Mouse (Mus musculus) hematopoietic multipotent progenitor cell, adult 10-12 weeks (in vitro differentiated cells): ENCODE measurements around the gene Bgn. TPM values are rescaled to one million over a fixed set of nuclear protein-coding genes. Genes with fewer than 3 reads are reported as not detected.

Experiments used
- polyA plus RNA-seq: library from polyadenylated mRNA; stranded (reverse); fragments of >175 nt; gene quantifications from 2 replicates; pipeline ENCODE4 v1.2.3, GENCODE M21; 2012; ENCODE audit warnings: low replicate concordance

Bgn gene
- polyA plus RNA-seq, result 0.34 and 5.0 TPM in 2 replicates

DNA sequence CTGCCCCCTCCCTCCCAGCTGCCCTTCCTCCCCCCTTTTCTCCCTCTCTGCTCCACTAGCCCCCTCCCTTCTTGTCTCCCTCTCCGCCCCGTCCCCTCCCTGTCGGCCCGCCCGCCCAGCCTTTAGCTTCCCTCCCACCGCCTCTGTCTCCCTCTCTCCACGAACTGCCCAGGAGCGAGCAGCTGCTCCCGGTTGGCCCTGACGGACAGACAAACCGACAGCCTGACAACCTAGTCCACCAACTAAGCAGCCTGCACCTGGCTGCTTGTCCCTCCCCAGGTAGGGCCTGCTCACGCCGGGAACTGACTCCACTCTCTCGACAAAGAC is at the start of gene Bgn:
Gene Bgn, plus strand, starts transcription at position 119 of the 327 bp plus-strand sequence.

DNA sequence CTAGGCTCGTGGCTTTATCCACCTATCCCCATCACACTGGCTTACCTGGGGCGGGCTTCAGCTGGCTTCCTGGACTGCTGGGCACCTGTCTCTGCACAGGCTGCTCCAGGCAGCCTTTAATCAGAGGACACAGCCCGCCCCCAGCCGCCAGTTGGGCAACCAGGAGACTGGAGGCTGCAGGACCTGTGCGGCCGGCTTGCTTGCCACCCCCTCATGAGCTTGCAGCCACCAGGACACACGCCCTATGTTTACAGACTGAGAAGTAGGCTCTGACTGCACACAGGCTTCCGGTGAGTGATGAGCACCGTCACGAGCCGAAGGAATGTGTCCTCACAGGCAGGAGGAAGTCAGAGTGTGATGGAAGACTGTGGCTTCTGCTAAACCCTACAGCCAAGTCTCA is 48.1 kb upstream of the Bgn start, which contains the start of gene Trex2:
Gene Trex2, minus strand, starts transcription at position 93 of the 400 bp plus-strand sequence.

DNA sequence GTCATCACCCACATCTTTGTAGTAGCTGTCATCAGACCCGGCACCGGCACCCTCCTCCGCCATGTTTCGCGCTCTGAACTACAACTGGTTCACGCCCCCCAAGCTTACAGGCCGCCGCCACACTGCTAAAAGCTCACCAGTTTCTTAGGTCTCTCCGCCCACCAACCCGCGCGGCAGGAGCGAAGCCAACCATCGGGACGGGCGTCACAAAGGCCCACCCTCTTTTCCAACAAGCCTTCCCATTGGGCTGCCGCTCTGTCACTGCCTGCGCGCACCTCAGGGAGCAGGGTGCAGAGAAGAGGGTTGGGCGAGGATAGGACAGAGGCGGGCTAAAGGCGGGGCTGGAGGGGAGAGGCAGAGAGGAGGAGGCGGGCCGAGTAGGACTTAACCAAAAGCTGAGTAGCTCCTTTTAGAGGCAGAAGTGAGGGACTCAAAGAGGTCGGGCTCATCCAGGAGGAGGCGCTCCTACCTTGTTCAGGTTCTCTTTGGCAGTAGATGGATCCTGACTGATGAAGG is 24.5 kb upstream of the Bgn start, which contains the start of gene Haus7:
Gene Haus7, minus strand, starts transcription at position 168 of the 516 bp plus-strand sequence.

Other genes with a start within 250 kb of the Bgn start
- 0.91 and 2.7 TPM in 2 replicates for gene Xlr4c, start 240.5 kb upstream of the Bgn start, polyA plus RNA-seq
- gene Xlr3c, start 218.2 kb upstream of the Bgn start, polyA plus RNA-seq, result not detected in 2 replicates
- gene Xlr5a, start 190.6 kb upstream of the Bgn start, polyA plus RNA-seq, result not detected in 2 replicates
- gene Xlr5c, start 190.6 kb upstream of the Bgn start, polyA plus RNA-seq, result not detected in 2 replicates
- gene Gm45015, start 146.8 kb upstream of the Bgn start, polyA plus RNA-seq, result not detected in 2 replicates
- 5.2 and 6.1 TPM in 2 replicates for gene Zfp275, start 141.0 kb upstream of the Bgn start, polyA plus RNA-seq
- not detected in 2 replicates for gene Gm18336, start 84.9 kb upstream of the Bgn start, polyA plus RNA-seq
- gene Zfp92, start 72.5 kb upstream of the Bgn start, polyA plus RNA-seq, result 0.02 TPM in 1 of 2 replicates, not detected in the other
- gene Trex2, start 48.3 kb upstream of the Bgn start, polyA plus RNA-seq, result not detected in 2 replicates
- gene Haus7, start 24.6 kb upstream of the Bgn start, polyA plus RNA-seq, result 1.4 and 2.4 TPM in 2 replicates
- gene Atp2b3, start 19.5 kb downstream of the Bgn start, polyA plus RNA-seq, result not detected in 2 replicates
- 1.3 and 3.3 TPM in 2 replicates for gene Dusp9, start 155.8 kb downstream of the Bgn start, polyA plus RNA-seq
- gene Pnck, start 176.5 kb downstream of the Bgn start, polyA plus RNA-seq, result 1.2 and 2.0 TPM in 2 replicates
- 0.40 and 0.71 TPM in 2 replicates for gene Slc6a8, start 189.5 kb downstream of the Bgn start, polyA plus RNA-seq
- gene Bcap31, start 232.6 kb downstream of the Bgn start, polyA plus RNA-seq, result 12.8 and 19.7 TPM in 2 replicates
- gene Abcd1, start 233.0 kb downstream of the Bgn start, polyA plus RNA-seq, result 78.1 and 81.6 TPM in 2 replicates